Mouse (Mus musculus) heart, embryonic 15.5 days (tissue): ENCODE results near the gene Nfe2l2. TPM values are rescaled to one million over a fixed set of nuclear protein-coding genes. Genes with fewer than 3 reads are reported as not detected.

Experiments used
- ATAC-seq: fragments of 200-750 bp; cut with Nextera tagmentation; replicated peaks from 2 replicates; pipeline ENCODE4 v1.8.0; 2017; ENCODE audit warnings: low read depth, moderate TSS enrichment; ENCODE audit not compliant: insufficient number of reproducible peaks, insufficient read depth, low FRiP score
- H3K27ac ChIP-seq: fragments of 300-500 bp; sonication (generic); 2 replicates; pipeline ENCODE4 v1.5.1; 2015; ENCODE audit warnings: mild to moderate bottlenecking, inconsistent platforms
- H3K27me3 ChIP-seq: fragments of 300-500 bp; sonication (generic); 2 replicates; pipeline ENCODE4 v1.6.1; 2015; ENCODE audit warnings: inconsistent platforms
- H3K36me3 ChIP-seq: fragments of 300-500 bp; sonication (generic); 2 replicates; pipeline ENCODE4 v1.6.1; 2015; ENCODE audit warnings: mild to moderate bottlenecking, inconsistent platforms
- H3K4me1 ChIP-seq: fragments of 300-500 bp; sonication (generic); replicated peaks from 2 replicates; pipeline ENCODE4 v1.6.1; 2015; ENCODE audit warnings: inconsistent platforms
- H3K4me2 ChIP-seq: fragments of 300-500 bp; sonication (generic); 2 replicates; pipeline ENCODE4 v1.6.1; 2015; ENCODE audit warnings: inconsistent platforms, mild to moderate bottlenecking, moderate library complexity
- H3K4me3 ChIP-seq: fragments of 300-500 bp; sonication (generic); 2 replicates; pipeline ENCODE4 v1.5.1; 2015; ENCODE audit warnings: mild to moderate bottlenecking, inconsistent platforms
- H3K9ac ChIP-seq: fragments of 300-500 bp; sonication (generic); 2 replicates; pipeline ENCODE4 v1.6.1; 2015; ENCODE audit warnings: mild to moderate bottlenecking, inconsistent platforms
- H3K9me3 ChIP-seq: fragments of 300-500 bp; sonication (generic); replicated peaks from 2 replicates; pipeline ENCODE4 v1.6.1; 2016; ENCODE audit warnings: inconsistent platforms
- WGBS: fragments of 180-500 bp; shearing (Covaris S2); methylation state at CpG from one replicate; pipeline ENCODE4 v1.1.7; 2015; ENCODE audit warnings: mixed read lengths; 5-methylcytosine and 5-hydroxymethylcytosine counted together
- polyA plus RNA-seq: library from polyadenylated mRNA; unstranded; fragments of >200 nt; fragmentation: Nextera tagmentation; extraction: Ambion mirVana; gene quantifications from 2 replicates; pipeline ENCODE4 v1.2.1, GENCODE M21; 2015

Nfe2l2 gene
- 49.4 and 52.0 TPM in 2 replicates for polyA plus RNA-seq

DNA sequence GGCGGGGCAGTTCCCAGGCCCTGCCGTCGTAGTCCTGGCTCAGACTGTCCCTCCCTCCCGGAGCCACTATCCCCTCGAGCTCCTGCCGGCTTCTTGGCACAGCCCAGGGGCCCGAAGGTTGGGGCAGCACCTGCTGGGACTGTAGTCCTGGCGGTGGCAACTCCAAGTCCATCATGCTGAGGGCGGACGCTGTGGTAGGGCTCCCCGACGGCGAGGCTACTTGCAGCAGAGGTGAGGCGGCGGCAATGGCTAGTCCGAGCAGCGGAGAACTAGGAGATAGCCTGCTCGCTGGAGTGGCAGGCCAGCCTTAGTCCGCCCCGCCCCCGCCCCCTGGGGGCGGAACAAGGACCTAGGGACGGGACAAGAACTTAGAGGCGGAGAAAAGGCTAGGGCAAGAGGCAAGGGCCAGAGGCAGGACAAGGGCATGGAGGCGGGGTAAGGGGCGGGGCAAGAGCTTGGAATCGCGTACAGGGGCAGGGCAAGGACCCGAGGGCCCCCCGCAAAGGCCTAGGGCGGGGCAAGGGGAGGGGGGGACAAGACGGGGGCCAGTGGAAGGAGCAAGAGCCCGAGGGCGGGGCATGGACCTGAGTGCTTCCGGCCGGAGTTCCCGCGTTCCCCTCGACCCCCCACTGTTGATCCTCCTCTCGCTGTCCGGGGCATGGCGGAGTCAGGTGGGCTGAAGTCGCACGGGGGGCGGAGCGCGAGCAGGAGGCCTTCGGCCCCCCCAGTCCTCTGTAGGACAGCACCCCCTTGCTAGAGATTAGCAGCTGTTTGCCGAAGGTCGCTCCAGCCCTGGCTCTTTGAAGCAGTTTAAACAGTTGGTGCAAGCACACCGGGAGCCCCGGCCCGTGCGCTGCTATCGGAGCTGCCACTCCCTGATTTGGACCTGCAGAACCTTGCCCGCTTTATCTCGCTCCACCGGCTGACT, at the start of gene Nfe2l2:
TSS of gene Nfe2l2 (minus strand) at position 408 of the 928 bp plus-strand sequence.
- H3K27ac ChIP-seq: peak within 1 kb of the TSS; percentile 99

DNA sequence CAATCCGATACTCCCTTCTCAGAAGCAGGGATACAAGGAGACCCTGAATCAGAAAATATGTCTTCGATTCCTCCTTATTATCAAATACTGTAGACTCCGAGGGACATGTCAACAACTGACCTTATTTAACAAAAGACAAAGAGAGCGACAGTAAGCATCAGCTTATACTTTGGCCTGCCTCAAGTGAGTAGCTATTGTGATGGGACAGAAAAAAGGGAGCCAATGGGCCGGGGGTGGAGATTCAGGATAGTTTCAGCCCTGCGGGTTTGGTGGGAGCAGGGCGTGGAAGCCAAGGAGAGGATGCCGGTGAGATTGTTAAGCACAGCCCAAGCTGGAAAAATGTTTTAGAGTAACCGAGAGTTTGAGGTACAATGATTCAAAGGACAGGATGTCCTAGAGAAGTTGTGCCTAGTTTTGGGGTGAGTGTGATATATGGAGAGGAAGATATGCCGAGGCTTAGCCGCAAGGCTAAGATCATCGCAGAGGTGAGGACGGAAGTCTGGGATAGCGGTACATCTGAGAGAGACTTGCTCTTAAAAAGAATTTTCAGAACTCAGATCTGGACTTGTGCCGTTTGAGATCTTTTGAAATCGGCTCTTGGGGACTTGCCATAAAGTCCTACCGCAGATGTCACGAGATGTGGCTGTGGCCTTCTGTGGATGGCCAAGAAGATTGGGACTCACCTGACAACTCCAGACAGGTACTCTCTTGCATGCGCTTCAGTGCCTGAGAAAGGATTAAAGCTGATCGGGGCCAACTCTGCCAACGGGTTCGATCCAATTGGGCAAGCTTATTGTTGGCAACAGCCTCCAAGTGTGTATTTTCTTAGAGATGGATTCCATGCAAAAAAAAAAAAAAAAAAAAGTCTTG, 48.1 kb upstream of the Nfe2l2 start:
- no peaks in the 10 kb centered on the region for H3K4me1 ChIP-seq
- no peak overlapping the region for H3K9ac ChIP-seq
- no peak overlapping the region for H3K4me3 ChIP-seq
- no peaks in the 10 kb centered on the region for H3K27me3 ChIP-seq
- 85% methylated on average over 22 of the region's 22 CpGs for WGBS
- no peak overlapping the region for H3K27ac ChIP-seq
- H3K36me3 ChIP-seq: no peaks in the 10 kb centered on the region
- no peaks in the 10 kb centered on the region for H3K9me3 ChIP-seq
- no peak for ATAC-seq
- no peak overlapping the region for H3K4me2 ChIP-seq

More for the DNA sequence above, at the start of gene Nfe2l2:
- H3K9me3 ChIP-seq: no peaks in the 10 kb centered on the region
- peaks cover 3% of the 10 kb centered on the region; the same call in 1 of the 2 replicates for H3K36me3 ChIP-seq
- peaks cover 45% of the 10 kb centered on the region for H3K4me1 ChIP-seq
- no peaks in the 10 kb centered on the region for H3K27me3 ChIP-seq
- peak within 1 kb of the TSS; percentile 89 for H3K4me2 ChIP-seq
- peak within 1 kb of the TSS; percentile 92 for H3K4me3 ChIP-seq
- peak; percentile 92 for ATAC-seq
- under 1% methylated on average over 56 of the region's 58 CpGs for WGBS
- H3K9ac ChIP-seq: peak within 1 kb of the TSS; percentile 93

DNA sequence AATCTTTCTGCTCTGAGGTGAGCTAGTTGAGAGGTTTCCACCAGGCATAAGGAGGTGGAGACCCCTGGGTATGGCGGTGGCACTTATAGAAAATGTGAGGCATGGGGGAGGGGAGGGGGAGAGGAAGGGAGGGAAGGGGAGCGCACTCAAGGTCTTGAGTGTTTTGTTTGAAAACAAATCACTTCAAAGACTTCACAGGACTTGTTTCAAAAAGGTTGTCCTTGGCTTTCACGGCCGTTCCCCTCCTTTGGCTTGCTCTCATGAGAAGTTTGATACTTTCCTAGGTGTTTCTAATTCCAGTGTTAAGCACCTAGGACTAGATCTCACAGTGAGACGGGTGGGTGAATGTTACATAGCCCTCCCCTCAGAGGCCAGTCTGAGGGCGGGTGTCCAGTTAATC, 47.5 kb upstream of the Nfe2l2 start:
- no peak overlapping the region for H3K9ac ChIP-seq
- H3K27ac ChIP-seq: no peak overlapping the region
- H3K4me3 ChIP-seq: no peak overlapping the region
- no peaks in the 10 kb centered on the region for H3K4me1 ChIP-seq
- no peaks in the 10 kb centered on the region for H3K36me3 ChIP-seq
- H3K27me3 ChIP-seq: no peaks in the 10 kb centered on the region
- H3K4me2 ChIP-seq: no peak overlapping the region
- H3K9me3 ChIP-seq: no peaks in the 10 kb centered on the region
- no peak for ATAC-seq
- 55% methylated on average over 6 of the region's 6 CpGs for WGBS

DNA sequence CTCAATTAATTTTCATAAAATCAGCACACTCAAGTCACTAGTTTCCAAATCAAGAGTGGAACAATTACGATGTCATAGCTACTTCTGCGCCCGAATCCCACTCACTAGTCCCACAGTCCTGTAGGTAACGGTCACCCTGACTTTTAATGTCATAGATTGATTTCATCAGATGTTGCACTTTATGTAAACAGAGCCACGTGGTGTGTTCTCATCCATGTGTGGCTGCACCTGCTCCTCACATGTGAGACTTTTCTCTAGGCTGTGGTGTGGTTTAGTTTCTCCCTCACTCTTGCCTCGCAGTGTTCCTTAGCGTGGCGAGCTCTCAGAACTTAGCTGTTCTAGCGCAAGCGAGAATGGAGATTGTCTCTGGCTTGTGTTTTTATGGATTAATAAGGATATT, 46.4 kb upstream of the Nfe2l2 start:
- no peak for ATAC-seq
- H3K4me2 ChIP-seq: no peak overlapping the region
- WGBS: 87% methylated on average over 10 of the region's 10 CpGs

DNA sequence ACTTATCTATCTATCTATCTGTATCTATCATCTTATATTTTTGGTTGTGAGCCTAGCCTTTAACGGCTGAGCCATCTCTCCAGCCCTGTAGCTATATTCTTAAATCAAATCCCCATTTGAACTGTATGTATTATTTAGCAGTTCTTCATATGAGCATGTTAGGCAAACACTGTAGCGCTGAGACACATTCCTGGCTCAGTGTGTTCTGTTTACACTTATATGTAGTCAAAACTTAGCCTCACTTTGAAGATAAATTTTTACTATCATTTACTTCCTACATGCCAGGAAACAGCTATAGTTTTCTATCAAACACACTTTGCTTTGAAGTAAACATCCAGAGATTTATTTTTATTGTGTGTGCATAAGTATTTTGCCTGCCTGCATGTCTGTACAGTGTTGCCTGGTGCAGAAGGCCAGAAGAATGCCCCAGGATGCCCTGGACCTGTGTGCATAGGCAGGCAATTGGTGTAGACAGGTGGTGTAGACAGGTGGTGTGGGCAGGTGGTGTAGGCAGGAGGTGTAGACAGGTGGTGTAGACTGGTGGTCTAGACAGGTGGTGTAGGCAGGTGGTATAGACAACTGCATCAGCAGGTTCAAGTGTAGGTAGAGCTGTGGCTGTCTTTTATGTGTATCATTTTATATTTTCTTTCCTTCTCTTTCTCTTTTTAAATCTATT, 45.7 kb upstream of the Nfe2l2 start:
- Histone ChIP-seq H3K4me1 (no peaks in the 10 kb centered on the region), H3K27ac (no peak overlapping the region), H3K9ac (no peak overlapping the region), H3K36me3 (no peaks in the 10 kb centered on the region), H3K4me3 (no peak overlapping the region), H3K4me2 (no peak overlapping the region), H3K9me3 (no peaks in the 10 kb centered on the region), H3K27me3 (no peaks in the 10 kb centered on the region)
- 84% methylated on average over 2 of the region's 2 CpGs for WGBS
- no peak for ATAC-seq

More for the DNA sequence above, 46.4 kb upstream of the Nfe2l2 start:
- H3K9me3 ChIP-seq: no peaks in the 10 kb centered on the region
- H3K9ac ChIP-seq: no peak overlapping the region
- H3K27me3 ChIP-seq: no peaks in the 10 kb centered on the region
- H3K36me3 ChIP-seq: no peaks in the 10 kb centered on the region
- no peak overlapping the region for H3K27ac ChIP-seq
- no peaks in the 10 kb centered on the region for H3K4me1 ChIP-seq
- no peak overlapping the region for H3K4me3 ChIP-seq

DNA sequence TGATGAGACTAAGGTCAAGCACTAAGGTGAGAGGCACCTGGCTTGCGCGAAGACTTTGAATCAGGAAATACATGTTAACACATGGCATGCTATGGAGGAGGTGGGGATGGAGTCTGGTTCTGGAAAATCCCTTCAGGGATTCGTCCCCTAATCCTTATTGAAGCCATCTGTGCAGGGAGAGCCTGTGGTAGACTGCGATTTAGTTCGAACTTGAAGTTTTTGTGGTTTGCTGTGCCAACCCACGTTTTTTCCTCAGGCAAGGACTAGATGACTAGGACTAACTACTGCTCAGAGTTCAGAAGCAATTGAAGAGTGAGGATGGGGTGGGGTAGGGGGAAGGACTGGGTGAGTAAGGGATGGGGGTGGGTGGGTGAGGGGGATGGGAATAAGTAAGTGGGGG, 44.4 kb upstream of the Nfe2l2 start:
- no peaks in the 10 kb centered on the region for H3K4me1 ChIP-seq
- H3K9me3 ChIP-seq: no peaks in the 10 kb centered on the region
- H3K4me2 ChIP-seq: no peak overlapping the region
- H3K27ac ChIP-seq: no peak overlapping the region
- 80% methylated on average over 6 of the region's 6 CpGs for WGBS
- H3K36me3 ChIP-seq: no peaks in the 10 kb centered on the region
- no peak overlapping the region for H3K4me3 ChIP-seq
- H3K27me3 ChIP-seq: no peaks in the 10 kb centered on the region
- H3K9ac ChIP-seq: no peak overlapping the region
- ATAC-seq: no peak

DNA sequence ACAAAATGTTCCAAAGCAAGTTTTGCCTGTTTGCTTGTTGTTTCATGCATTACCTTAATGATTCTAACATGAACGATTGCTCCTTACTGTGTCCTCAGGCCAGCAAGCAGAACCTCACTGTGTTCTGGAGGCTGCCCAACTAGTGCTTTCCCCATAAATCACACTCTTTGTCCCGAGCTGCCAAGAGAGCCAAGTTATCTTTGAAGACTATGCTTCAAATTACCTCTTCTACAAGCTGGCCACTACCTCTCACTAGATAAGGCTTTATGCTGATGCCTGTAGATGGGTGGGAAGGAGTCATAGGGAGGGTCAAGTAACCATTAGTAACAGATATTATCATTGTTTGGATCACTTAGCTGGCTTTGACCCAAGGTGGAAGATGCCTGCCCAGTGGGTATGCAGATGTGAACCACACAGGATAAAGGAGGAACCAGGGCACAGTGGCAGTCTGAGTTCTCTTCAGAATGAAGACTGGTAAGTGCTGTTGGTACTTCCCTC, 32.6 kb upstream of the Nfe2l2 start:
- Histone ChIP-seq H3K9me3 (no peaks in the 10 kb centered on the region), H3K27ac (no peak overlapping the region), H3K4me3 (no peak overlapping the region), H3K36me3 (no peaks in the 10 kb centered on the region), H3K9ac (no peak overlapping the region), H3K4me2 (no peak overlapping the region), H3K4me1 (no peaks in the 10 kb centered on the region), H3K27me3 (no peaks in the 10 kb centered on the region)
- no peak for ATAC-seq
- WGBS: 52% methylated on average over 2 of the region's 2 CpGs

DNA sequence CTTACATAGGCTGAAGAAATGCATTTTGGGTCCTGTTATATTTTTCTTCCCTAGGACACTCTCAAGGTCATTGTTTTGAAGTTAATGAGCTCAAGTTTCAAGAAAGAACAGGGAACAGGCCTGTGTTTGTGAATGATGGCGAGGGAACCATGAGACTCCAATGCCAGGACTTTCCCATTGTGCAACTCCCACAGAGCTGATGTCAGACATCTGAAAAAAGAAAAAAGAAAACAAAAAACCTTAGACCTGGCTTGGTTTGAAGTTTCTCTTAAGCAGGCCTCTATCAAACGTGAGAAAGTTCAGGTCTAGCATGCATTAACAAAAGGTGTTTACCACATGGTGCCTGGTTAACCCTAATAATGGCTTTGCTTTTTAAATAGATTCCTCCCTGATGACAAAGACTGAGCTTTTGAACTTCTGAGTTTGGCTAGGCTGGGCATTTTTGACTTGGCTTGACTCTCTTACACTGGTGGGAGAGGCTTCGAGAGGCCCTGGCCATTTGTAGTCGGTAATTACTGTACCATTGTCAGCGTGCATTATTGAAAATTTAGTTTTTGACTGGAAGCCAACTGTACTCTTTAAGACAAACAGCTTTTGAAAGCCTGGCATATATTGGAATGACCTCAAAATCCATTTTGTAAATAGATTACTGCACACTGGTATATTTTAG, 29.9 kb upstream of the Nfe2l2 start:
- H3K36me3 ChIP-seq: no peaks in the 10 kb centered on the region
- no peak overlapping the region for H3K4me3 ChIP-seq
- H3K9me3 ChIP-seq: no peaks in the 10 kb centered on the region
- ATAC-seq: no peak
- H3K27ac ChIP-seq: no peak overlapping the region
- WGBS: 76% methylated on average over 5 of the region's 5 CpGs
- peaks cover 15% of the 10 kb centered on the region; the same call in 1 of the 2 replicates for H3K4me1 ChIP-seq
- H3K4me2 ChIP-seq: no peak overlapping the region
- no peak overlapping the region for H3K9ac ChIP-seq
- H3K27me3 ChIP-seq: no peaks in the 10 kb centered on the region

DNA sequence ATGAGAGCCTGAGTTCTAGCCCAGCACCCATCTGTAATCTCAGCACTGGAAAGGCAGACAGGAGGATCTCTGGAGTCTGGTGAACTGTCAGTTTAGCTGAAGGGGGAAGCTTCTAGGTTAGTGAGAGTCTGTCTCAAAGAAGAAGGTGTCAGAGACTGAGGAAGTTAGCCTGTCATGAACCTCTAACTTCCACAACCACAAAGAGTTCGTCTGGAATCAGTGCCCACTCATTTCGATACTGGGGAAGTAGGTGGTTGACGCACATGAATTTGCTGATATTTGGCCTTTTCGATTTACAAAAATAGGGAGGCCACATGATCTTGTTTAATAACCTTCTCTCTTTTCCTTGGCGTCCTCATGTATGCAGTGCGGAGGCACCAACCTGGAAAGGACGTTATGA, 28.7 kb upstream of the Nfe2l2 start:
- no peak overlapping the region for H3K9ac ChIP-seq
- 80% methylated on average over 7 of the region's 7 CpGs for WGBS
- H3K27ac ChIP-seq: no peak overlapping the region
- H3K4me2 ChIP-seq: no peak overlapping the region
- peaks cover 15% of the 10 kb centered on the region; the same call in 1 of the 2 replicates for H3K4me1 ChIP-seq
- H3K27me3 ChIP-seq: no peaks in the 10 kb centered on the region
- H3K36me3 ChIP-seq: no peaks in the 10 kb centered on the region
- no peaks in the 10 kb centered on the region for H3K9me3 ChIP-seq
- ATAC-seq: no peak
- no peak overlapping the region for H3K4me3 ChIP-seq

DNA sequence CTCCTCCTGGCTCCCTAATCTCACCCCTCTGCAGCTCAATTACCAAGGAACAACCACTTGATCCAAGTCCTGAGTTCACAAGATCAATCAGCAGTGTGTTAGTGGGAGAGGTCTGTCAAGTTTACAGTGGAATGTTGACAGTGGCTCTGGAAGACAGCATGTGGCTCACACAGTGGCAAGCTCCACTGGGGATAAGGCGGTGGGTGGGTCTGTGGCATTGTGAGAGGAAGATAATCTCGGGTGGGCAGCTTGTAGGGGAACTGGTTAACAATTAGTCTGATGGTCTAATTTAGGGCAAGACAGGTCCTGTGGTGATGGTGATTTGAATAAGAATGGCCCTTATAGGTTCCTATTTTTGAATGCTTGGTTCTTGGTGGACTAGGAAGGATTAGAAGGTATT, 27.5 kb upstream of the Nfe2l2 start:
- 50% methylated on average over 2 of the region's 2 CpGs for WGBS
- H3K9ac ChIP-seq: no peak overlapping the region
- H3K36me3 ChIP-seq: no peaks in the 10 kb centered on the region
- peaks cover 15% of the 10 kb centered on the region; the same call in 1 of the 2 replicates for H3K4me1 ChIP-seq
- H3K27ac ChIP-seq: no peak overlapping the region
- no peak overlapping the region for H3K4me2 ChIP-seq
- no peak for ATAC-seq
- no peak overlapping the region for H3K4me3 ChIP-seq
- H3K27me3 ChIP-seq: no peaks in the 10 kb centered on the region
- no peaks in the 10 kb centered on the region for H3K9me3 ChIP-seq
